In genomic region chr3:51326664-51327428, GRCm38 (mm10) we compare ENCODE assay signal across 8 mouse cellular contexts. TPM values are rescaled to one million over a fixed set of nuclear protein-coding genes. Genes with fewer than 3 reads are reported as not detected.
A peak's percentile ranks its signal among the peaks of the same experiment; 100 is the strongest.
DNase-seq lines count a peak whose midpoint lies in the region; ATAC-seq and TF ChIP-seq lines count a peak whose summit lies in the region.

No protein-coding gene starts in this region.

- H3K36me3 ChIP-seq in heart, adult 2 months (ENCODE audit: control insufficient read depth, insufficient read depth, low read length) = no peaks in the 10 kb centered on the region
- peaks cover 20% of the 10 kb centered on the region for H3K36me3 ChIP-seq in heart, embryonic 12.5 days
- H3K36me3 ChIP-seq in forebrain, embryonic 15.5 days = peaks cover 14% of the 10 kb centered on the region
- H3K36me3 ChIP-seq in kidney, embryonic 14.5 days (ENCODE audit: control insufficient read depth, insufficient read depth, low read length) = no peaks in the 10 kb centered on the region
- H3K36me3 ChIP-seq in macrophage (ENCODE audit: inconsistent target) = peaks cover 36% of the 10 kb centered on the region

- H3K27me3 ChIP-seq in heart, adult 2 months (ENCODE audit: control insufficient read depth, insufficient read depth, low read length) = no peaks in the 10 kb centered on the region
- H3K27me3 ChIP-seq in heart, embryonic 12.5 days (replicated peaks) = no peaks in the 10 kb centered on the region
- no peaks in the 10 kb centered on the region for H3K27me3 ChIP-seq in forebrain, embryonic 15.5 days
- no peaks in the 10 kb centered on the region for H3K27me3 ChIP-seq in kidney, embryonic 14.5 days (ENCODE audit: control insufficient read depth, insufficient read depth, low read length)
- no peaks in the 10 kb centered on the region for H3K27me3 ChIP-seq in cerebellum, adult 2 months (ENCODE audit: control insufficient read depth, insufficient read depth, low read length)

- no peak for TF ChIP-seq CTCF in heart, adult 2 months (IDR thresholded peaks at IDR 0.05)
- no peak for TF ChIP-seq CTCF in cerebellum, adult 2 months (IDR thresholded peaks at IDR 0.05; ENCODE audit: borderline replicate concordance, insufficient read depth, low read depth, low read length)

- H3K9me3 ChIP-seq in heart, embryonic 12.5 days (replicated peaks) = peaks cover 7% of the 10 kb centered on the region
- no peaks in the 10 kb centered on the region for H3K9me3 ChIP-seq in forebrain, embryonic 15.5 days
- H3K9me3 ChIP-seq in kidney, embryonic 14.5 days (ENCODE audit: control insufficient read depth, low read length) = 0 out of 2 replicates have a peak, but pooled peaks cover 4% of the 10 kb centered on the region

- peak overlapping the region; percentile 52 for H3K27ac ChIP-seq in heart, adult 2 months
- H3K27ac ChIP-seq in heart, embryonic 12.5 days (ENCODE audit: poor library complexity, severe bottlenecking) = no peak overlapping the region
- peak overlapping the region; percentile 41 for H3K27ac ChIP-seq in forebrain, embryonic 15.5 days (replicated peaks)
- no peak overlapping the region for H3K27ac ChIP-seq in kidney, embryonic 14.5 days (ENCODE audit: low read depth, low read length)
- peak overlapping the region; percentile 74 for H3K27ac ChIP-seq in macrophage
- no peak overlapping the region for H3K27ac ChIP-seq in cerebellum, adult 2 months (ENCODE audit: insufficient read depth, low read length)

- H3K4me1 ChIP-seq in heart, adult 2 months (ENCODE audit: control insufficient read depth, insufficient read depth, low read length) = peaks cover 17% of the 10 kb centered on the region
- peaks cover 16% of the 10 kb centered on the region for H3K4me1 ChIP-seq in heart, embryonic 12.5 days (replicated peaks)
- H3K4me1 ChIP-seq in forebrain, embryonic 15.5 days = peaks cover 8% of the 10 kb centered on the region
- H3K4me1 ChIP-seq in kidney, embryonic 14.5 days (ENCODE audit: control insufficient read depth, insufficient read depth, low read length) = no peaks in the 10 kb centered on the region
- no peaks in the 10 kb centered on the region; the same call in 1 of the 2 replicates for H3K4me1 ChIP-seq in cerebellum, adult 2 months (ENCODE audit: control insufficient read depth, insufficient read depth, low read length)

- ATAC-seq in heart, embryonic 12.5 days (ENCODE audit: insufficient number of reproducible peaks, low FRiP score) = no peak
- peak; percentile 85 for ATAC-seq in forebrain, embryonic 15.5 days (replicated peaks)
- peak; percentile 46 for ATAC-seq in kidney, embryonic 14.5 days (ENCODE audit: low FRiP score, low TSS enrichment)

- no peak for TF ChIP-seq POLR2A in heart, adult 2 months (IDR thresholded peaks at IDR 0.05; ENCODE audit: insufficient read depth, low read depth, low read length)
- TF ChIP-seq POLR2A in cerebellum, adult 2 months (IDR thresholded peaks at IDR 0.05; ENCODE audit: borderline replicate concordance, insufficient read depth, low read length) = no peak

- H3K79me2 ChIP-seq in heart, adult 2 months (replicated peaks; ENCODE audit: control insufficient read depth, insufficient read depth, low read length) = peaks cover 14% of the 10 kb centered on the region
- H3K79me2 ChIP-seq in macrophage (ENCODE audit: inconsistent target) = peaks cover 100% of the 10 kb centered on the region

- H3K9ac ChIP-seq in heart, adult 2 months (ENCODE audit: low read depth, low read length) = no peak overlapping the region
- no peak overlapping the region for H3K9ac ChIP-seq in heart, embryonic 12.5 days
- no peak overlapping the region for H3K9ac ChIP-seq in forebrain, embryonic 15.5 days (replicated peaks)
- no peak overlapping the region for H3K9ac ChIP-seq in kidney, embryonic 14.5 days (ENCODE audit: low read depth, low read length)

- H3K4me3 ChIP-seq in heart, adult 2 months = no peak overlapping the region
- H3K4me3 ChIP-seq in heart, embryonic 12.5 days = no peak overlapping the region
- H3K4me3 ChIP-seq in forebrain, embryonic 15.5 days = no peak overlapping the region
- H3K4me3 ChIP-seq in kidney, embryonic 14.5 days (ENCODE audit: low read length) = no peak overlapping the region
- no peak overlapping the region for H3K4me3 ChIP-seq in macrophage (ENCODE audit: inconsistent target)
- H3K4me3 ChIP-seq in cerebellum, adult 2 months (replicated peaks; ENCODE audit: insufficient read depth, low read depth, low read length) = no peak overlapping the region

- intact Hi-C loops in heart, adult 2 months (cut with DNase I) = loop anchor here (5.0 kb wide), 1 partner anchor 35 kb away; no protein-coding TSS in a partner anchor

- H3K4me2 ChIP-seq in heart, embryonic 12.5 days = no peak overlapping the region
- no peak overlapping the region for H3K4me2 ChIP-seq in forebrain, embryonic 15.5 days (replicated peaks)
- no peak overlapping the region for H3K4me2 ChIP-seq in kidney, embryonic 14.5 days (replicated peaks; ENCODE audit: low read depth, low read length)

- no peak for TF ChIP-seq EP300 in heart, adult 2 months (IDR thresholded peaks at IDR 0.05; ENCODE audit: insufficient read depth, low read depth, low read length)

- DNase-seq in heart, adult 2 months = peak; percentile 41 to 64
- peak; percentile 31 for DNase-seq in MN1 (ENCODE audit: low spot score)
- DNase-seq in cerebellum, adult 2 months = no peak
- DNase-seq in cerebellum, adult 9-11 months = no peak

- WGBS in heart, adult 2 months = 41% methylated on average over 3 of the region's 3 CpGs
- 83% methylated on average over 3 of the region's 3 CpGs for WGBS in heart, embryonic 12.5 days
- 65% methylated on average over 3 of the region's 3 CpGs for WGBS in forebrain, embryonic 15.5 days
- WGBS in kidney, embryonic 14.5 days = 73% methylated on average over 3 of the region's 3 CpGs
- WGBS in macrophage (ENCODE audit: missing documents) = 46% methylated on average over 3 of the region's 3 CpGs
- WGBS in cerebellum, adult 2 months = 60% methylated on average over 3 of the region's 3 CpGs

RNA-seq across cellular contexts. Expression of gene Elf2, which starts 13.6 kb away (rescaled TPM):
- total RNA-seq in heart, adult 2 months (2021) = 10 to 100 TPM; 55.7 to 56.9 TPM
- 25.6 and 38.1 TPM in 2 replicates for polyA plus RNA-seq in heart, adult 2 months (2012; rRNA removed)
- 45.5 and 57.7 TPM in 2 replicates for polyA plus RNA-seq in heart, embryonic 12.5 days (2016; fragmentation: Nextera tagmentation; extraction: Ambion mirVana)
- polyA plus RNA-seq in forebrain, embryonic 15.5 days (2015; fragmentation: Nextera tagmentation; extraction: Ambion mirVana) = 53.6 and 54.8 TPM in 2 replicates
- polyA plus RNA-seq in kidney, embryonic 14.5 days (2014; fragmentation: Nextera tagmentation; extraction: Ambion mirVana) = 51.4 and 61.6 TPM in 2 replicates
- 100 to 1,000 TPM; 117 to 322 (median 208) TPM for total RNA-seq in macrophage (2018; cell fraction: chromatin; rRNA removed)
- total RNA-seq in macrophage (2018; cell fraction: cytosol; rRNA removed) = 10 to 100 TPM; 29.4 to 66.9 (median 48.2) TPM
- 100 to 1,000 TPM in 19 of 26 experiments, 10 to 100 TPM in 7; 63.4 to 181 (median 112) TPM for total RNA-seq in macrophage (2018; cell fraction: nucleus; rRNA removed)
- 38.0 to 40.4 TPM (median 38.7 TPM) in 3 replicates for polyA plus RNA-seq in macrophage (2018)
- 38.8 and 39.1 TPM in 2 replicates for polyA plus RNA-seq in cerebellum, adult 2 months (2012; rRNA removed)

Comparison
In these comparisons a context has a peak if more than half of its experiments do, and no peak if none do; other contexts are left out.
1. H3K27ac ChIP-seq: peak in heart, adult 2 months (single experiment), forebrain, embryonic 15.5 days (single experiment) and macrophage (single experiment); none in heart, embryonic 12.5 days (single experiment), kidney, embryonic 14.5 days (single experiment) and cerebellum, adult 2 months (single experiment).
2. DNase-seq: peak in heart, adult 2 months (2 of 2) and MN1 (single experiment); none in cerebellum, adult 2 months (0 of 2) and cerebellum, adult 9-11 months (single experiment).